Mouse (Mus musculus) brain, embryonic 14.5 days (tissue): ENCODE measurements around the gene 5730522E02Rik.

Experiments
- CTCF ChIP-seq: fragments of 200-500 bp; IDR thresholded peaks from 2 replicates; pipeline ENCODE4 v1.5.1; 2012; ENCODE audit warnings: inconsistent platforms, mild to moderate bottlenecking, moderate library complexity, borderline replicate concordance; ENCODE audit not compliant: insufficient read depth, insufficient read length; ENCODE audit errors: extremely low read depth
- POLR2A ChIP-seq: fragments of 200-500 bp; IDR thresholded peaks from 2 replicates; pipeline ENCODE4 v1.6.1; 2012; ENCODE audit warnings: mild to moderate bottlenecking, inconsistent platforms, borderline replicate concordance; ENCODE audit not compliant: poor library complexity, insufficient read depth, insufficient read length, severe bottlenecking; ENCODE audit errors: extremely low read depth

GRCm38 (mm10) chr11:26128385-26128784 lies 82.2 kb downstream of the 5730522E02Rik start:
- TF ChIP-seq CTCF (no peak), POLR2A (no peak)
